Mouse (Mus musculus) heart, adult 2 months (tissue): ENCODE data around the gene Gxylt2.

Experiments
- CTCF ChIP-seq: fragments of 200-600 bp; IDR thresholded peaks from 2 replicates; pipeline ENCODE4 v1.8.1; 2022; ENCODE audit warnings: antibody characterized with exemption, mild to moderate bottlenecking, moderate library complexity
- EP300 ChIP-seq: fragments of 200-500 bp; IDR thresholded peaks from 2 replicates; pipeline ENCODE4 v1.6.1; 2011; ENCODE audit warnings: low read depth, low read length, control low read depth; ENCODE audit not compliant: insufficient read depth
- POLR2A ChIP-seq: fragments of 200-500 bp; IDR thresholded peaks from 2 replicates; pipeline ENCODE4 v1.6.1; 2011; ENCODE audit warnings: mild to moderate bottlenecking, low read depth, low read length, control low read depth; ENCODE audit not compliant: insufficient read depth

- TF ChIP-seq POLR2A (no peak), CTCF (no peak), EP300 (no peak)
These were observed 15.6 kb downstream of the Gxylt2 start for GRCm38 (mm10) chr6:100720098-100720501.
